23 mouse cellular contexts compared by ENCODE assay signal in genomic region chr3:86849337-86849736, GRCm38 (mm10).
DNase-seq lines count a peak whose midpoint lies in the region; ATAC-seq and TF ChIP-seq lines count a peak whose summit lies in the region.
"Had no signal": no experiment of that assay in that cellular context is flagged by ENCODE, and none has a peak within 500 bp of the region (broad histone marks: within the 10 kb centered on the region; RNA-seq: fewer than 3 reads in every experiment).

No protein-coding gene starts in this region.

- H3K4me2 ChIP-seq in kidney, postnatal 0 days (ENCODE audit: low read length): no peak overlapping the region
- H3K4me2 ChIP-seq in kidney, embryonic 14.5 days (replicated peaks; ENCODE audit: low read depth, low read length): no peak overlapping the region
- no peak overlapping the region for H3K4me2 ChIP-seq in embryonic facial prominence, embryonic 14.5 days (ENCODE audit: low read depth, low read length)
- H3K4me2 ChIP-seq: heart, embryonic 13.5 days; hindbrain, embryonic 13.5 days had no signal

- no peaks in the 10 kb centered on the region for H3K36me3 ChIP-seq in kidney, postnatal 0 days (ENCODE audit: insufficient read depth, low read length)
- H3K36me3 ChIP-seq in kidney, embryonic 14.5 days (ENCODE audit: control insufficient read depth, insufficient read depth, low read length): no peaks in the 10 kb centered on the region
- no peaks in the 10 kb centered on the region for H3K36me3 ChIP-seq in embryonic facial prominence, embryonic 10.5 days (replicated peaks)
- H3K36me3 ChIP-seq in embryonic facial prominence, embryonic 14.5 days (ENCODE audit: control insufficient read depth, insufficient read depth, low read length): no peaks in the 10 kb centered on the region
- H3K36me3 ChIP-seq: embryonic facial prominence, embryonic 15.5 days; heart, embryonic 10.5 days; heart, embryonic 13.5 days; hindbrain, embryonic 13.5 days had no signal

- H3K4me1 ChIP-seq in kidney, postnatal 0 days (replicated peaks; ENCODE audit: insufficient read depth, low read length): no peaks in the 10 kb centered on the region; the same call in 1 of the 2 replicates
- H3K4me1 ChIP-seq in kidney, embryonic 14.5 days (ENCODE audit: control insufficient read depth, insufficient read depth, low read length): peaks cover 6% of the 10 kb centered on the region; the same call in 1 of the 2 replicates
- peaks cover 87% of the 10 kb centered on the region for H3K4me1 ChIP-seq in embryonic facial prominence, embryonic 10.5 days
- H3K4me1 ChIP-seq in embryonic facial prominence, embryonic 14.5 days (ENCODE audit: control insufficient read depth, insufficient read depth, low read length): peaks cover 54% of the 10 kb centered on the region

- intact Hi-C loops in gastrocnemius, postnatal 14 days (cut with DNase I; ENCODE audit: low total_unique reads): no loop called here

- TF ChIP-seq CTCF in kidney, postnatal 0 days (IDR thresholded peaks at IDR 0.05; ENCODE audit: low read depth): no peak

- no peak overlapping the region for H3K4me3 ChIP-seq in kidney, postnatal 0 days (replicated peaks; ENCODE audit: low read depth, low read length)
- H3K4me3 ChIP-seq in kidney, embryonic 14.5 days (ENCODE audit: low read length): no peak overlapping the region
- no peak overlapping the region for H3K4me3 ChIP-seq in embryonic facial prominence, embryonic 10.5 days
- H3K4me3 ChIP-seq in embryonic facial prominence, embryonic 14.5 days (ENCODE audit: low read depth, low read length): no peak overlapping the region
- H3K4me3 ChIP-seq: embryonic facial prominence, embryonic 15.5 days; gastrocnemius, adult 2 months; heart, adult 2 months; heart, embryonic 10.5 days; heart, embryonic 13.5 days; hindbrain, embryonic 13.5 days had no signal

- H3K9me3 ChIP-seq in kidney, postnatal 0 days (replicated peaks; ENCODE audit: low read length): no peaks in the 10 kb centered on the region
- no peaks in the 10 kb centered on the region for H3K9me3 ChIP-seq in kidney, embryonic 14.5 days (ENCODE audit: control insufficient read depth, low read length)
- no peaks in the 10 kb centered on the region for H3K9me3 ChIP-seq in embryonic facial prominence, embryonic 10.5 days
- H3K9me3 ChIP-seq in embryonic facial prominence, embryonic 14.5 days (ENCODE audit: control insufficient read depth, low read length): no peaks in the 10 kb centered on the region
- H3K9me3 ChIP-seq: embryonic facial prominence, embryonic 15.5 days; heart, embryonic 10.5 days; heart, embryonic 13.5 days; hindbrain, embryonic 13.5 days had no signal

- no peak overlapping the region for H3K9ac ChIP-seq in kidney, postnatal 0 days (ENCODE audit: low read depth, low read length)
- no peak overlapping the region for H3K9ac ChIP-seq in kidney, embryonic 14.5 days (ENCODE audit: low read depth, low read length)
- no peak overlapping the region for H3K9ac ChIP-seq in embryonic facial prominence, embryonic 14.5 days (ENCODE audit: low read depth, low read length)
- H3K9ac ChIP-seq: embryonic facial prominence, embryonic 15.5 days; forebrain, postnatal 0 days; heart, embryonic 13.5 days; hindbrain, embryonic 13.5 days had no signal

- H3K27me3 ChIP-seq in kidney, postnatal 0 days (ENCODE audit: insufficient read depth, low read length): no peaks in the 10 kb centered on the region
- H3K27me3 ChIP-seq in kidney, embryonic 14.5 days (ENCODE audit: control insufficient read depth, insufficient read depth, low read length): no peaks in the 10 kb centered on the region
- H3K27me3 ChIP-seq in embryonic facial prominence, embryonic 10.5 days (replicated peaks; ENCODE audit: low read depth, poor library complexity, severe bottlenecking): no peaks in the 10 kb centered on the region
- no peaks in the 10 kb centered on the region for H3K27me3 ChIP-seq in embryonic facial prominence, embryonic 14.5 days (replicated peaks; ENCODE audit: control insufficient read depth, insufficient read depth, low read length)
- H3K27me3 ChIP-seq: embryonic facial prominence, embryonic 15.5 days; heart, embryonic 13.5 days; hindbrain, embryonic 13.5 days had no signal

- H3K27ac ChIP-seq in kidney, postnatal 0 days: no peak overlapping the region
- H3K27ac ChIP-seq in kidney, embryonic 14.5 days (ENCODE audit: low read depth, low read length): no peak overlapping the region
- peak overlapping the region; percentile 52; the same call in 1 of the 2 replicates for H3K27ac ChIP-seq in embryonic facial prominence, embryonic 10.5 days (replicated peaks)
- H3K27ac ChIP-seq in embryonic facial prominence, embryonic 14.5 days (replicated peaks; ENCODE audit: low read depth, low read length): peak overlapping the region; percentile 17; the same call in 1 of the 2 replicates
- H3K27ac ChIP-seq: gastrocnemius, adult 2 months; heart, adult 2 months; heart, embryonic 10.5 days; heart, embryonic 13.5 days had no signal

- no peak for ATAC-seq in kidney, postnatal 0 days (replicated peaks; ENCODE audit: low FRiP score, low read depth)
- no peak for ATAC-seq in kidney, embryonic 14.5 days (ENCODE audit: low FRiP score, low TSS enrichment)
- ATAC-seq in embryonic facial prominence, embryonic 14.5 days (ENCODE audit: low read depth): no peak
- ATAC-seq: forebrain, embryonic 14.5 days; forebrain, postnatal 0 days; hindbrain, embryonic 16.5 days; intestine, postnatal 0 days had no signal

- peak; percentile 19 for DNase-seq in kidney, postnatal 0 days (ENCODE audit: low spot score)
- DNase-seq in embryonic facial prominence, embryonic 10.5 days (ENCODE audit: low spot score): no peak
- DNase-seq in embryonic facial prominence, embryonic 14.5 days (ENCODE audit: low spot score): no peak
- DNase-seq in gastrocnemius, postnatal 14 days: no peak
- DNase-seq in cerebellum, postnatal 14 days: no peak
- DNase-seq in yolk sac, embryonic 10.5 days (ENCODE audit: low spot score): no peak
- DNase-seq: adrenal gland, adult 2 months; adrenal gland, postnatal 14 days; cerebellum, adult 11 months; cerebellum, adult 2 months; cerebellum, adult 9-11 months; forebrain, postnatal 0 days; gastrocnemius, adult 2 months; gastrocnemius, postnatal 25 days; heart, adult 2 months had no signal

- 71% methylated on average over 2 of the region's 2 CpGs for WGBS in kidney, postnatal 0 days
- 70% methylated on average over 2 of the region's 2 CpGs for WGBS in kidney, embryonic 14.5 days
- 66% methylated on average over 2 of the region's 2 CpGs for WGBS in embryonic facial prominence, embryonic 10.5 days
- WGBS in embryonic facial prominence, embryonic 14.5 days: 56% methylated on average over 2 of the region's 2 CpGs

Comparison
In these comparisons a context has a peak if more than half of its experiments do, and no peak if none do; other contexts are left out.
1. H3K27ac ChIP-seq: peak in embryonic facial prominence, embryonic 10.5 days (single experiment) and embryonic facial prominence, embryonic 14.5 days (single experiment); none in kidney, postnatal 0 days (single experiment) and kidney, embryonic 14.5 days (single experiment).